Mouse (Mus musculus) heart, embryonic 10.5 days (tissue): ENCODE measurements around the gene Chl1. TPM values are rescaled to one million over a fixed set of nuclear protein-coding genes. Genes with fewer than 3 reads are reported as not detected.

Experiments
- DNase-seq: peaks from one replicate; pipeline ENCODE4 v3.0.0-alpha.2; 2017; ENCODE audit warnings: low spot score
- H3K27ac ChIP-seq: fragments of 300-500 bp; sonication (generic); 2 replicates; pipeline ENCODE4 v1.5.1; 2016; ENCODE audit warnings: mild to moderate bottlenecking
- H3K27me3 ChIP-seq: fragments of 300-500 bp; sonication (generic); 2 replicates; pipeline ENCODE4 v1.6.1; 2016; ENCODE audit warnings: mild to moderate bottlenecking; ENCODE audit not compliant: poor library complexity, insufficient read depth, severe bottlenecking
- H3K36me3 ChIP-seq: fragments of 300-500 bp; sonication (generic); 2 replicates; pipeline ENCODE4 v1.6.1; 2016; ENCODE audit warnings: mild to moderate bottlenecking, moderate library complexity
- H3K4me1 ChIP-seq: fragments of 300-500 bp; sonication (generic); 2 replicates; pipeline ENCODE4 v1.6.1; 2016; ENCODE audit warnings: mild to moderate bottlenecking
- H3K4me3 ChIP-seq: fragments of 300-500 bp; sonication (generic); 2 replicates; pipeline ENCODE4 v1.5.1; 2016; ENCODE audit warnings: mild to moderate bottlenecking, moderate library complexity
- H3K9me3 ChIP-seq: fragments of 300-500 bp; sonication (generic); 2 replicates; pipeline ENCODE4 v1.6.1; 2016; ENCODE audit warnings: mild to moderate bottlenecking, moderate library complexity
- WGBS: fragments of 180-500 bp; shearing (Covaris S2); methylation state at CpG from one replicate; pipeline ENCODE4 v1.1.7; 2016; 5-methylcytosine and 5-hydroxymethylcytosine counted together
- polyA plus RNA-seq: library from polyadenylated mRNA; unstranded; fragments of >200 nt; fragmentation: Nextera tagmentation; extraction: Ambion mirVana; gene quantifications from 2 replicates; pipeline ENCODE4 v1.2.1, GENCODE M21; 2016

The Chl1 gene
- polyA plus RNA-seq, 1 experiment from 2014 or later, result 0.15 TPM

DNA sequence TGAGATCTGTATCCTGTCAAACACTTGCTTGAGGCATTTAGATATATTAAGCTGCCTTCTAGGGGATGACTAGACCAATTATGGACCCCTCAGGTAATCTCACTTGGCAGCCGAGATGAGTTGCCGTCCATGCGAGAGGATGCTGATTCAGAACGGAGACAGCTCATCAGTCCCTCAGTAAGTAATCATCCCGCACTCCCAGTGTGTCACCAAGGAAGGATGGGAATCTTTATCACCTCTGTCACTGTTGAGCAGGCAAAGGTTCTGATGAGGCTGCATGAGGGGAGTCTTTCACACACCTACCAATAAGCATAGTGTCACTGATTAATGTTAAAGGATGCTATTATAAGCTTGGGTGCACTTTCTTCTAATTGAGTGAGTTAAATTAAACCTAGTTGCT lies 270.7 kb downstream of the Chl1 start:
- Histone ChIP-seq H3K36me3 (no peaks in the 10 kb centered on the region), H3K4me1 (no peaks in the 10 kb centered on the region), H3K4me3 (no peak overlapping the region), H3K27me3 (no peaks in the 10 kb centered on the region), H3K9me3 (no peaks in the 10 kb centered on the region), H3K27ac (no peak overlapping the region)
- 81% methylated on average over 5 of the region's 5 CpGs for WGBS
- no peak for DNase-seq

DNA sequence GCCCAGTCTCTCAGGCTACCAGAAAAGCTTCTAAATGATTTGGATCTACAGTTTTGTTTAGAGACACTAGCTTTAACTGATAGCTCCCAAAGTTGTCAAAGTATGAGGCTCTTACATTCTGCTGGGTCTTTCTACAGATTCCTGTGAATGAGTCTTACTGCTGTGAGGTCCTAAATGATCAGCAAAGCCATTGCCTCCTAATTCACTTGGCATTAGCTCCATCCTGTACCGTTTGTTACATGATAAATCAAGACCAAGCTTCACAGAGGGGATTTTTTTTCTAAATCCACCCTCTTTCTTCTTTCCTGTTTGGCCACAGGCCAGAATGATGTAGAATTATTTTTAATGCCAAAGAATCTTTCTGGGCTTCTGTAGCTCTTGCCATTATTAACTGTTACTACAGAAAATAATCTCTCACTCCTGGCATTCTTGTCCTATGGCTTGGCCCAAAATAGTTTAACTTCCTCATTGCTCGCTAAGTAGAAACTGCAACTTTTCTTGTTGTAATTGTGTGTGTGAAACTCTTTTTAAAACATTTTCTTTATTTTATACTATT lies 280.8 kb downstream of the Chl1 start:
- 70% methylated on average over 2 of the region's 2 CpGs for WGBS

GRCm38 (mm10) chr6:103795241-103795640 lies 284.9 kb downstream of the Chl1 start:
- WGBS, result 85% methylated on average over 1 of the region's 1 CpGs
- no peak overlapping the region for H3K27ac ChIP-seq
- no peaks in the 10 kb centered on the region for H3K4me1 ChIP-seq
- H3K27me3 ChIP-seq, result no peaks in the 10 kb centered on the region
- DNase-seq, result no peak
- no peaks in the 10 kb centered on the region for H3K9me3 ChIP-seq
- H3K36me3 ChIP-seq, result no peaks in the 10 kb centered on the region
- H3K4me3 ChIP-seq, result no peak overlapping the region

More for the DNA sequence above, 280.8 kb downstream of the Chl1 start:
- H3K27me3 ChIP-seq, result no peaks in the 10 kb centered on the region
- no peak for DNase-seq
- H3K4me1 ChIP-seq, result no peaks in the 10 kb centered on the region
- H3K36me3 ChIP-seq, result no peaks in the 10 kb centered on the region
- H3K4me3 ChIP-seq, result no peak overlapping the region
- H3K27ac ChIP-seq, result no peak overlapping the region
- no peaks in the 10 kb centered on the region for H3K9me3 ChIP-seq
